Mouse (Mus musculus) hindlimb bud, embryonic 11.5 days (tissue): Measurements from ENCODE around the gene Ifitm3.

ENCODE experiments used
- DNase-seq: peaks from one replicate; pipeline ENCODE4 v3.0.0-alpha.2; 2012; ENCODE audit warnings: low read depth, low spot score; ENCODE audit errors: extremely low spot score

Gene Ifitm3

DNA sequence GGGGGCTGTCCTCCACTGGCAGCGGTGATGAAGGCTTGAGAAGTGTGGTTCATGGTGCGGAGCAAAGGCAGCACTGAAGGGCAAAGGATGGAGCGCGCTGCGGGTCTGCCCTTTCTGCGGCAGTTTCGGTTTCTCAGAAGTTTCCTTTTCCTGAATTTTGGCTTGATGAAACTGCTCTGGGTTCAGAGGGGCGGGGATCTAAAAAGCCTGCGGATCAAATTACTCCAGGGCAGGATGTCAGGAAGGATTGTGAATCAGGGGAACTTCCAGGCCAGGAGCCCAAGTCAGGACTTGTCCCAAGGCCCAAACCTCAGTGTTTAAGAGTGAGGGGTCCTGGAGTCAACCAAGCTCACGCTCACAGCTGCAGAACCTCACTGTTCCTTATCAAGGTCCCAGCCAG, at the start of gene Ifitm3:
Gene Ifitm3 (minus strand): TSS at position 178 of the 400 bp plus-strand sequence.
- DNase-seq, result no peak

DNA sequence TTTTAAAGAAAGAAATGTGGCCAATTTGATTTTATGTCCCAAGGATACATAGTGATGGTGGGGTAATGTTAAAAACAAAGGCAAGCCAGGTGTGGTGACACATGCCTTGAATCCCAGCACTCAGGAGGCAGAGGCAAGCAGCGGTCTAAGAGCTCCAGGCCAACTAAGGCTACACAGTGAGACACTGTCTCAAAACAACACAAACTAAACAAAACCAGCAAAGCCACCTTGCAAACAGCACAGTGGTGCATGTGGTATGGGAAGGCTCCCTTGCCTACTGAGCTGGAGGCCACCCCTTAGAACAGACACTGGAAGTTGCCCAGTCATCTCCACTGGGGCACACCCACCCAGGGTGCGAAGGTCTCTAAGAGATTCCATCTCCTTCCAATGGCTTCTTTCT, 49.4 kb upstream of the Ifitm3 start:
- DNase-seq, result no peak

GRCm38 (mm10) chr7:141058601-141059341, 48.2 kb upstream of the Ifitm3 start:
- no peak for DNase-seq

DNA sequence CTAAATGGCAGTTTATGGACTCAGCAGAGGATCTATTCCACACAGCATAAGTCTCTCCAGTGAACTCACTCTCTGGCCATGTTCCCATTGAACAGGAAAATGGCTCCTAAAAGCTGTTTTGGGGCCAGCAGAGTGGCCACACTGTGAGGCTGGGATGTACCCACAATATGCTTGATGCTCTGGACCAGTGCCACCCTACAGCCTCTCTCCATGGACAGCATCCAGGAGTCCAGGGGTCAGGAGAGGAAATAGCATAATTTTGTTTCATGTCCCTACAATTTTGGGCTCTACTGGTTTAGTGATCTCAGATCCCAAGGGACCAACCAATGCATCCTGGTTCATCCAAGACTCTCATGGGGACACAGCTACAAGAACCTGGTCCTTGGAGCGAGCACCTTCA, 47.0 kb upstream of the Ifitm3 start:
- DNase-seq, result no peak

- DNase-seq, result no peak
Observed at GRCm38 (mm10) chr7:141056976-141057375, 46.4 kb upstream of the Ifitm3 start.

DNA sequence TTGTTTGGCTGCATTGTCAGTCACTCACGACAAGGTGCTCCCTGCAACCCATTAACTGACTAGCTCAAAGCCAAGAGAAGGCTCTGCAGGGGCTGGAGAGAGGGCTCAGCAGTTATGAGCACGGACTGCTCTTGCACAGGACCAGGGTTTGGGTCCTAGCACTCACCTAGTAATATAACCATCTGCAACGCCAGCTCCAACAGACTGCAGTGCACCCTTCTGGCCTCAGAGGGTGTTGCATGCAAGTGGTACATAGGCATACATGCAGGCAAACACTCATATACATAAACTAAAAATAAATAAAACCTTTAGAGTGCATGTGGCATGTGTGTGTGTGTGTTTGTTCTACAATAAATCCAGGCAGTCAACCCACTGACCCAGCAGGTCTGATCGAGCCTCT, 45.2 kb upstream of the Ifitm3 start:
- no peak for DNase-seq

DNA sequence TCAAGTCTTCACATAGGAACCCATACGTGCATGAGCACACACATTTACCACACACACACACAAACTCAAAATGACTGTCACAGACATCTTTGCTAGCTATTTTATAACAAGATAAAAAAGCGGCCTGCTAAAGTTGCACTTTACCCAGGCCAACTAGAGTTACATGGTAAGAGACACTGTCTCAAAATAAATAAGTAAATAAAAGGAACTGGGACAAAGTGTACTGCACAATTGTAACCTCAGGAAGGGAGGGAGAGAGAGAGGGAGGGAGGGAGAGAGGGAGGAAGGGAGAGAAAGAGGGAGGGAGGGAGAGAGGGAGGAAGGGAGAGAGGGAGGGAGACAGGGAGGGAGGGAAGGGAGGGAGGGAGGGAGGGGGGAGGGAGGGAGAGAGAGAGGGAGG, 41.9 kb upstream of the Ifitm3 start:
- no peak for DNase-seq

GRCm38 (mm10) chr7:141052016-141052415, 41.4 kb upstream of the Ifitm3 start:
- no peak for DNase-seq

GRCm38 (mm10) chr7:141051060-141051685, 40.6 kb upstream of the Ifitm3 start:
- DNase-seq, result no peak

DNA sequence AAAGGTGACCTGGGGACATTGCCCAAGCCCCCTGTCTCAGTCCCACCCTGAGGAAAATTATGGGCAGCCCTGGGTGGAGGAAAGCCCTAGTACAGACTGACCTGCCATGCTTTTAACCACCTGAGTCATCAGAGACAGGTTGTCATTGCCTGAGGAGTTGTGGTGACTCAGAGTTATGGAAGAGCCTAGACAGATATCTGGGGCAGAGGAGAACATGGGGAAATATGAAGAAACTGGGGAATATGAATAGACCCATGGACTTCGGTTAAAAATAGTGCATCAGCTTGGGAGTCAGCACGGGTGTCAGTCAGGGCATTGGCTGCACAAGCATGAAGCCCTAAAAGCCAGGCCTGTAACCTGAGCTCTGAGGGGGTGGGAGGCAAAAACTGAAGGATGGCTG, 38.8 kb upstream of the Ifitm3 start:
- no peak for DNase-seq

DNA sequence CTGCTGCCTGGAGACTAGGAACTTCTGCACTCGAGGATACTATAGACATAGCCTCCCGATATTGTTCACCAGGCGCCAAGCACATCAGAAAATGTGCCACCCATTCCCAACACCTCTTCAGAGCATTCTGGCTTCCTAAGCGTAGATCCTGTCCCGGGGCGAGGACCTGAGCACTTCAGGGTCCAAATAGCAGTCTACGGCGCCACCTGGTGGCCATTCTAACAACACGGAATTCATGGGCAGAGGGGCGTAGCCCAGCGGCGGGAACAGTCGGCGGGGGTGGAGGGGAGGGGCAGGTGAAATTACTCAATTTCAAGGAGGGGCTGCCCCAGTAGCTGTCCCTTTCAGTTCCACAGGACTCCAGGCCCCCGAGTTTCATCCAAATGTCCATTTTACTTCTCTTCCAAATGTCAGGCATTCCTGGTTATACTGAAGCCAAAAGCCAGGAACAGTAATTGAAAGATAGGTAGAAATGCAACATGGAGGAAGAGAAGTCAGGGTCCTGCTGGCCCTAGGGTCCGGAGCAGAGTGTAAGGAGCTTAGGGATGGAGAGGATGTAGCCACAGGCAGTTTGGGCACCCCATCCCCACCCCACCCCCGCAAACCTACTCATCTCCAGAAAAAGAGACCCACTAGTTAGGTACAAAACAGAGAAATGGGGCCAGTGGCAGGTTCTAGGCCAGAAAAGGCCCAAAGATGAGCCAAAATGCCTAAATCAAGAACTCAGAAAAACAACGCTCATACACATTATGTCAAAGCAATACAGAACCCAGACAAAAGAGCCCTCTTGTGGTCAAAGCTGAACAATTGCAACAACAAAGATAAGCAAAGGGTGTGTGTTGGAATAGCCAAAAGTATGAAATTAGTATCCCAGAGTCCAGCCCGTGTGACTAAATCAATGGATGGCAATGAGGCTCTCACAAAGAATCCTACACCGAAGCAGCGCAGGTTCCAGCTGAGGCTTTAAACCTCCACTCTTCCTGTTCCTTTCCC, 38.0 kb upstream of the Ifitm3 start:
- DNase-seq, result peak; percentile 90

- DNase-seq, result no peak
Observed at GRCm38 (mm10) chr7:141047581-141048225, 37.1 kb upstream of the Ifitm3 start.

GRCm38 (mm10) chr7:141046931-141047580, 36.5 kb upstream of the Ifitm3 start:
- no peak for DNase-seq

DNA sequence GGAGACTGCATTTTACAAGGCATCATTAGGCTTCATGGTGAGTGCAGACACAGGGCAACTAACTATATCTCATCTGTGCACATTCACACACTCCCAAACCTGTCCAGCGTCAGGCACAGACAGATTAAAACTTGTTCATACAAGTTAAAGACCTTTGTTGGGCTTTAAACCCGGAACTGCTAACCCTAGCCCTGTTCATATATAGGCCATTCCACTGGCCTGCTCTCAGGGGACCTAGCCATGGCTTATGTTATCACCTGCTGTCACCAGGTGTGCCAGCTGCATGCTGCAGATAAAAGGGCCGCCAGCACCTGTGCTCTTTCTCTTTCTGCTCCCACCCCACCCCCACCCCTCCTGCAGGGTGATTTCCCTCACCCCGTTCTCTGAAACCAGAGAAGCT, 32.0 kb upstream of the Ifitm3 start:
- DNase-seq, result no peak

DNA sequence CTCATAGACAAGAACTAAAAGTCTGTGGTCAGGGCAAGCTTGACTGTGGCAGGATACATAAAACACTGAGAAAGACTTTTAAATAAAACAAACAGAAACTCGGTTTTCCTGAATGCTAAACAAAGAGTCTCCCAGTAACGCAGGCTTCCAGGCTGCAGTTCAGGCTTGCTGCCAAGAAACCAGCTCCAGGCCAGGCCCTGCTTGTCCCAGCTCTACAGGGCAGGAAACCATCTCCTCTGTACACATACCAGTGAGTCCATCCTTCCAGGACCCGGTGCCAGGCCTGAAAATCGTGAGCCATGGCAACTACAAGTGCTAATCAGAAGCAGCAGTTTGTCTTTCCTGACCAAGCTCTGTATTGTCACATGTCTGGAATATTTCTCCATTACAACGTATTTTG, 31.1 kb upstream of the Ifitm3 start:
- DNase-seq, result no peak

DNA sequence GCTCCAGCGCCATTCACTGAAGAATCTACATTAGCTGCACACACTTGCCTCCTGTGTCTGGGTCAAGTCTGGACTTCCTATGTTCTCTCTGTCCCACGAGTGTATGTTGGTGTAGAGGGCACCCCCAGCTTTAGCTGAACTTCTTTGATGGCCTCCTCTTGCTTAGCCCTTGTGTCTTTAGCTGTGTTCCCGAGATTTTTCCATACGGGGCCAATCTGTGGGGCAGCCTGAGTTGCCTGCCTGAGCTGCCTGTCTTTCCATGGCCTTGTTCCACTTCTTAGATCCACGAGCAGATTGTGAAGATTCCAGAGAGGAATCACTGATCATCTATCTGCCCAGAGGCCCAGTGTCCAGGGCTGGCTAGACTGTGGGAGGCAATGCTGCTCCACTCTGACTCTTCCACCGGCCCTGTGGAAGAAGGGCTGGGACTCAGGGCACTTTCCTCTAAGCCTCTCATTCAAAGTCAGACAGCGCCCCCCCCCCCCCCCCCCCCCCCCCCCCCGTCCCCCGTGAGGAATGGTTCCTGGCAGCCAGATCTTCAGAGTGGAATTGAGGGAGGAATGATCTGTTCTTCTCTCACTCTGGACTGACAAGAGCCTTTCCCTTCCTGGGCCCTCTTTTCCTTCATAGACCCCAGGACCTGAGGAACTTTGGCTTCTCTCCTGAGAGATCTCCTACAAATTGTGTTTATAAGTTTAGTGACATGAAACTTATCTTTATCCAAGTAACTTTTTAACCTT, 30.5 kb upstream of the Ifitm3 start:
- DNase-seq, result no peak

GRCm38 (mm10) chr7:141039386-141040107, 29.0 kb upstream of the Ifitm3 start:
- no peak for DNase-seq

GRCm38 (mm10) chr7:141038090-141039032, 27.8 kb upstream of the Ifitm3 start:
- no peak for DNase-seq
